Mouse (Mus musculus) frontal cortex, adult (tissue): ENCODE measurements around the gene Pitpna.
A peak's percentile ranks its signal among the peaks of the same experiment; 100 is the strongest.
"Not testable (repeated sequence)": the region's sequence is repeated elsewhere in the genome, so short reads cannot be mapped to it uniquely, and the experiment has no call there.

ENCODE experiments used
- ATAC-seq: cut with Nextera tagmentation; 2 replicates; pipeline ENCODE4 v1.9.2; 2017; ENCODE audit warnings: mild to moderate bottlenecking, moderate library complexity, mixed read lengths; ENCODE audit not compliant: low TSS enrichment

The Pitpna gene

GRCm38 (mm10) chr11:75588285-75588941 lies 516 bp downstream of the Pitpna start:
- peak; percentile 40; the same call in 1 of the 2 replicates for ATAC-seq

DNA sequence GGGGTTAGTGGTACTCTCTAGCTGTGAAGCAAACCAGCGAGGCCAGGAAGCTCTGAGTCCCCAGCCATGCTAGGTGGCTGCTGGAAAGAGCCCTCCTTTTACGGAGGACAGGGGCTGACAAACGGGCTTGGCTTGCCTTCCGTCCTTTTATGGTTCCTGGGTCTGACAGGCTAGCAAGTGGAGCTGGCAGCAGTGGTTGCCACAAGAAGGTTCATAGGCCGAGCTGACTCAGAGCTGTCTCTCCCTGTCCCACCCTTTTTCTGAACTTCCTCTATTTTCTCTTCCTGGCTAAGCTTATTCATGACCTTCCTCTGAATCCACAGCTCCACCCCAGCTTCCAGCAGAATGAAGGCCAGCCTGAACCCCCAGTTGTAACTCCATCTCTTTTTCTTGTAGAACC lies 4.7 kb downstream of the Pitpna start:
- no peak for ATAC-seq

DNA sequence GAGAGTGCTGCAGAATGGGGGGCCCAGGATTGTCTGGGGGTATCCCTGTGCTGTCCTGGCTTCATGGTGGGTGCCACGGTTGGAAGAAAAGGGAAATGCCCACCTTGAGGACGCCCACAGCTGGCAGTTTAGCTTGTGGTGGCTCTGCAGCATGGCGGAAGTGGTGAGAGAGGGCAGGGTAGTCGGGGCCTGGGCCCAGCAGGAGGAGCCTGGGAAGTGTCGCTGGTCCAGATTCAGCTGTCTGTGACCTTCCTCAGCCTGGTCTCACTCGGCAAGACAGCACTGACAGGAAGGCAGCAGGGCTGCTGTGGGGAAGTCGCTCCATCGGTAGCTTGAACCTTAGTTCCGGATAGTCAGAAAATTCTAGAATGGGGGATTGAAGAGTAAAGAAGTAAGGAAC lies 6.5 kb downstream of the Pitpna start:
- ATAC-seq, result no peak

- ATAC-seq, result no peak
Observed at GRCm38 (mm10) chr11:75595404-75595803, 7.5 kb downstream of the Pitpna start.

DNA sequence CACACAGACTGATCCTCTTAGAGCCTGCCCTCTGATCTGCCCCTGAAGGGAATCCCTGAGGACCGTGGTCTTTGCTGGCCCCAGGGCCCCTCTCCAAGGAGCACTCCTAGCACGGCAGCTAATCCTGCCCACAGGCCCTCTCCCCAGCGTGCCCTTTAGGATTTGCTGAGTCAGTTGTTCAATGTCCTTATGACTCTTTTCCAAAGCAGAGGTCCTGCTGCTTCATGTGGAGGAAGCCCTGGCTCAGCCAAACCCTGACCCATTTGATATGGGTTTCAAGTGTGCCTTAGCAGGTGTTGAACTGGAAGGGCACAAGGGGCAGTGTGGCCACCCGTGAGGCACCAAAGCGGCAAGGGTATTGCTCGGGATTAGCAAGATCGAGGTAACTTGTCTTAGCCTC lies 7.9 kb downstream of the Pitpna start:
- no peak for ATAC-seq

- ATAC-seq, result no peak
Observed at GRCm38 (mm10) chr11:75596726-75597255, 8.9 kb downstream of the Pitpna start.

DNA sequence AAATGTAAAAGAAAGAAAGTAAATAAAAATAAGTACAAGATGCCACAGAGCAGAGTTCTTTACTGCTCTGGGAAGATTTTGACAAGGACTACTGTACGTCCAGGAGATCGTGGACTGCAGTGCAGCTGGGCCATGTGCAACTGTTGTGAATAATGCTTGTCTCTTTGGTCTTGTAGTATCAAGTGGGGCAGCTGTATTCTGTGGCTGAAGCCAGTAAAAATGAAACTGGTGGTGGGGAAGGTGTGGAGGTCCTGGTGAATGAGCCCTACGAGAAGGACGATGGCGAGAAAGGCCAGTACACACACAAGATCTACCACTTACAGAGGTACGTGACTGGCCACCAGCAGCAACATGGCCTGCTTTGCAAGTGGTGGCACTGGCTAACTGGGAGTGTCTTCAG lies 10.1 kb downstream of the Pitpna start:
- ATAC-seq, result no peak

GRCm38 (mm10) chr11:75599802-75600201 lies 11.9 kb downstream of the Pitpna start:
- ATAC-seq, result not testable (repeated sequence)

- no peak for ATAC-seq
Observed at GRCm38 (mm10) chr11:75604826-75605225, 16.9 kb downstream of the Pitpna start.

- peak; percentile 17; the same call in 1 of the 2 replicates for ATAC-seq
Observed at GRCm38 (mm10) chr11:75605318-75605717, 17.4 kb downstream of the Pitpna start.

GRCm38 (mm10) chr11:75608776-75609175 lies 20.9 kb downstream of the Pitpna start:
- ATAC-seq, result no peak

DNA sequence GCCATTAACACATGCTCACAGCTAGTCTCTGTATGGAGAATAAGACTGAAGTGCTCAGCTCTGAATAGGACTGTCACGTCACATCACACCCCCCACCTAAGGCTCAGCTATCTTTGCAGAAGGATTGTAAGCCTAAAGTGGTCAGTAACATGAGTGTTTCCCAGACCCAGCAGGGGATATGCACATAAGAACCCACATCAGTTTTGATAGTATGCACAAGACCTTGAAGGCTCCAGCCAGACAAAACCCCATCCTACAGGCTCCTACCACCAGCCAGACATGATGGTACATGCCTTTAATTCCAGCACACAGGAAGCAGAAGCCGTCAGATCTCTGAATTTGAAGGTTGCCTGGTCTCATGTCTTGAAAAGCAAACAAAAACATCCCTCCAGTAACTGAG lies 22.1 kb downstream of the Pitpna start:
- no peak for ATAC-seq

DNA sequence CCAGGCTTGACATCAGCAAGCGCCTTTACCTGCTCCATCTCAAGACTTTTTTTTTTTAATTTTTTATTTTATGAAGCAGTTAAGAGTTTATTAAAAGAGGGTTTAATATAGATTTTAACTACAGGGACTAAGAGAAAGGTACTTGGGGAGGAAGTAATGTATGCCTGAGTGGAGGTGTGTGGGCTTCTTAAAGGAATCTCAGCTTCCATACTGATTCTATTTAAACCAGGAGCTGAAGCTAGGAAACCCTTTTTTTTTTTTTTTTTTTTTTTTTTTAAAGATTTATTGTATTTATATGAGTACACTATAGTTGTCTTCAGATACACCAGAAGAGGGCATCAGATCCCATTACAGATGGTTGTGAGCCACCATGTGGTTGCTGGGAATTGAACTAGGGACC lies 26.9 kb downstream of the Pitpna start:
- no peak for ATAC-seq

DNA sequence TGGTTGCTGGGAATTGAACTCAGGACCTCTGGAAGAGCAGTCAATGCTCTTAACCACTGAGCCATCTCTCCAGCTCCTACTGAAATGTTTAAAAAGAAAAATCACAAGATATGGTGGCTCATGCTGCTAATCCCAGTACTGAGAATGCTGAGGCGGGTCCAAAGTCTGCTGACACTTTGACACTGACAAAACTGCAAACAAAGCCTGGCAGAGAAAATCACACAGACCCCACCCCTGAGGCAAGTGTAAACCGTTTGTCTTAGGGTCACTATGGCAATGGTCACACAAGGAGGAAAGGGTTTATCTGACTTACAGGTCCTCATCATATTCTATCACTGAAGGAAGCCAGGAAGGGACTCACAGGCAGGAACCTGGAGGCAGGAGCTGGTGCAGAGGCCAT lies 27.7 kb downstream of the Pitpna start:
- no peak for ATAC-seq

- ATAC-seq, result no peak
Observed at GRCm38 (mm10) chr11:75619133-75619532, 31.2 kb downstream of the Pitpna start.

DNA sequence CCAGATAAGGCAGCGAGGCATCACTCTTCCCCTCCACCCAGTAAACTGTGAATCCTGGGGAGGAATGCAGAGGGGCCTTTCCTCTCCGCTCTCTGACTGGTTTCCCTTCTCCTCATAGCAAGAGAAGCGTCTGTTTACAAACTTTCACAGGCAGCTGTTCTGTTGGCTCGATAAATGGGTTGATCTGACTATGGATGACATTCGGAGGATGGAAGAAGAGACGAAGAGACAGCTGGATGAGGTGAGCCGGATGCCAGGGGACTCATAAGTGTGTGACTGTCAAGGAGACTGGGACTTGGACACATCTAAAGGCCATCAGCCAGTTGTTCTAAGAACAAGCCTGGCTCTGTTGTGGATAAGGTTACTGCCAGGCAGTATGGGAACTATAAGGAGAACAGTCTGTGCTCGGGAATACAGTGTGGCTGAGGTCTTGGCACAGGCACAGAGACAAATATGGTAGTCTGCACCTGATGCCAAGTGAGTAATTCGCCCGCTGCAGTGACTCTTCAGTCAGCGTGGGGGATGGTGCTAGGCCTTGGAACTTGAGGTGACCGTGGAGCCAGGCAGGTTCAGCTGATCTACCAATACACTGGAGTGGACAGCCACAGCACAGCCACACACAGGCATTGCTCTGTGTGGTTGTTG lies 32.4 kb downstream of the Pitpna start:
- peak; percentile 73; the same call in 1 of the 2 replicates for ATAC-seq

GRCm38 (mm10) chr11:75621426-75621825 lies 33.5 kb downstream of the Pitpna start:
- no peak for ATAC-seq

- ATAC-seq, result no peak
Observed at GRCm38 (mm10) chr11:75622588-75623329, 34.9 kb downstream of the Pitpna start.

DNA sequence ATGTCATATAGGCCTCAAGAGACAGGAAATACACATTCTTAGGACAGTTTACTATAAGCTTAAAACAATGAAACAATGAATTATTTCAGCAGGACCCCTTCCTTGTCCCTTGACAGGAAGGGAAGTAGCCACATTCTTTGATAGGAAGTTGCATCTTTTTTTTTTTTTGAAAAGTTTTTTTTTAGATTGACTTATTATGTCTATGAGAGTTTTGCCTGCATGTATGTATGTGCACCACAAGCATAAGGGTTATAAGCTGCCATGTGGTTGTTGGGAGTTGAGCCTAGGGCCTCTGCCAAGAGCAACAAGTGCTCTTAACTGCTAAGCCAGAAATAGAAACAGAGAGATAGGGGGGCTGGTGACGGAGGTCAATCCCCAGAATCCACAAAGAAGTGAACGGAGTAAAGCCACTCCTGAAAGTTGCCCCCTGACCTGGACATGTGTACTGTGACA lies 36.2 kb downstream of the Pitpna start:
- ATAC-seq, result no peak

DNA sequence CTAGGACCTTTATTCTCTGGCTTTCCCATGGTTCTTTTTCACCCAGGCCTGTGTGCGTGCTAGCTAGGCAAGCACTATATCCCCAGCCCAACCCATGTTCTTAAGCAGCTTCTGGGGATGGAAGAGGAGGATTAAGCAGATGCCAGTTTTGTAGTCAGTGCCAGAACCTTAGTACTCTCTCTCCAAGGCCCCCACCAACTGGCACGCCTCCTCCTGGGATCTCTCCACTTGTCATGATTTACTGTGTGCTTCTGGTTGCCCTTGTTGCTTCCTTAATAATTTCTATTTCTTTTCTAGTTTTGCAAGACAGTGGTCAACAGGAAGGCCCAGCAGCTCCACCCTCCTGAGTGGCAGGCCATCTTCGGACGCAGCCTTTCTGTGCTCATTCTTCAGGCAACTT lies 37.9 kb downstream of the Pitpna start:
- peak; percentile 54 for ATAC-seq

- no peak for ATAC-seq
Observed at GRCm38 (mm10) chr11:75630098-75630497, 42.2 kb downstream of the Pitpna start.

DNA sequence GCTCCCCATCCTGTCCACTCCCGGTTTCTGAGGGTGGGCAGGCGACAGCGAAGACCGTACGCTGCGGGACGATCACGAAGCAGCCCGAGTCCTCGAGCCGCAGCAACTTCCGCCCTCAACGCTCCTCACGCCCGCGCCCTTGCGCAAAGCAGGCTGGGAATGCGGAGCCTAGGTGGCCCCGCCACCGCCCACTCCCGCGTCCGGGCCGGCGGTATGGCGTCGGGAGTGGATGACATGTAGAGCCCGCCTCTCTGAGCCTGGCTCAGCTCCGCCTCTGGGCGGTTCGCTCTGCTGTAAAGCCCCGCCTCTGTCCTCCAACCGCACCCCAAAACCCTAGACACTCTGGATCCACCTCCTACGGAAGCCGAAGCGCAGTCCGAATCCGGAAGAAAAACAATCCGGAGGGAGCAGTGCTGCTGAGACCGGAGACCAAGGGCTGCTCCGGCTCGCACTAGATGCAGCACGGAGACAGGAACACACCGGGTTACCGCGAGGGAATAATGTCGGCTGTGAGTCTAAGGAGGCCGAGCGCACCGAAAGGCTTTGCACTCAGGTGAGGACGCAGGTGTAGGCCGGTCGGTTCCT lies 42.8 kb downstream of the Pitpna start, which contains the start of gene Inpp5k:
Gene Inpp5k (plus strand): TSS at position 344 of the 585 bp plus-strand sequence.
- ATAC-seq, result peak; percentile 94
